In the genomic region with DNA sequence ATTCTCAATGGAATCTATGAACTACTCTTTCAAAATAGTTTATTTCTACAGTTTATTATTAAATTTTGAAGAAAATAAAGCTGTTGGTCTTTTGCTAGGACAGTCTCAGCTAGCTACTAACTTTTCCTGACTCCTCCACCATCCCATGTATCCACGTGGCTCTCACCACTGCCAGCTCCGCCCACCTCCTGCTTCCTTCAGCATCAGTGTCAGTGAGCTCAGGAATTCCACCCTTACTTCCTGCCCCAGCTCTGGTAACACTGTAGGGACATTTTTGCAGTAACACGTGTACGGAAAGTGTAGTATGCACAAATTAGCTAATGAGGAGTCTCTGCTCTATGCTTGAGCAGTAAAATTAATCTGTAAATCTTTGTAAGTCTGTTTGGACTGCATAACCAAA, we compare ENCODE assay signal across 12 mouse cellular contexts. TPM values are rescaled to one million over a fixed set of nuclear protein-coding genes. Genes with fewer than 3 reads are reported as not detected.
DNase-seq lines count a peak whose midpoint lies in the region; ATAC-seq lines count a peak whose summit lies in the region.
"Had no signal": no experiment of that assay in that cellular context is flagged by ENCODE, and none has a peak within 500 bp of the region (broad histone marks: within the 10 kb centered on the region; RNA-seq: fewer than 3 reads in every experiment).

No protein-coding gene starts in this region.

- 40% methylated on average over 4 of the region's 4 CpGs for WGBS in heart, embryonic 12.5 days
- 48% methylated on average over 4 of the region's 4 CpGs for WGBS in intestine, embryonic 15.5 days

- no peak overlapping the region for H3K4me2 ChIP-seq in heart, embryonic 12.5 days
- no peak overlapping the region for H3K4me2 ChIP-seq in intestine, embryonic 15.5 days (replicated peaks)
- H3K4me2 ChIP-seq: neural tube, embryonic 12.5 days had no signal

- peak; percentile 71 for ATAC-seq in heart, embryonic 12.5 days (ENCODE audit: insufficient number of reproducible peaks, low FRiP score)
- ATAC-seq in megakaryocyte progenitor cell, adult 5-6 weeks (replicated peaks; ENCODE audit: poor library complexity) = no peak
- ATAC-seq in intestine, embryonic 15.5 days = no peak; the same call in 1 of the 2 replicates
- ATAC-seq: forebrain, embryonic 14.5 days; hindbrain, embryonic 16.5 days had no signal

- peaks cover 57% of the 10 kb centered on the region for H3K36me3 ChIP-seq in heart, embryonic 12.5 days
- peaks cover 31% of the 10 kb centered on the region for H3K36me3 ChIP-seq in intestine, embryonic 15.5 days

- no peak overlapping the region for H3K4me3 ChIP-seq in heart, embryonic 12.5 days
- H3K4me3 ChIP-seq in intestine, embryonic 15.5 days (replicated peaks) = no peak overlapping the region
- H3K4me3 ChIP-seq: neural tube, embryonic 12.5 days had no signal

- H3K4me1 ChIP-seq in heart, embryonic 12.5 days (replicated peaks) = peaks cover 41% of the 10 kb centered on the region
- H3K4me1 ChIP-seq in intestine, embryonic 15.5 days (replicated peaks) = peaks cover 8% of the 10 kb centered on the region

- H3K27me3 ChIP-seq in heart, embryonic 12.5 days (replicated peaks) = no peaks in the 10 kb centered on the region
- H3K27me3 ChIP-seq in intestine, embryonic 15.5 days (replicated peaks) = no peaks in the 10 kb centered on the region
- H3K27me3 ChIP-seq: neural tube, embryonic 12.5 days had no signal

- H3K27ac ChIP-seq in heart, embryonic 12.5 days (ENCODE audit: poor library complexity, severe bottlenecking) = no peak overlapping the region
- H3K27ac ChIP-seq in intestine, embryonic 15.5 days = no peak overlapping the region
- H3K27ac ChIP-seq: neural tube, embryonic 12.5 days had no signal

- peak; percentile 45 to 59 for DNase-seq in adrenal gland, adult (ENCODE audit: inconsistent age in 2 of 2, low spot score in 1 of 2)
- no peak for DNase-seq in adrenal gland, adult 18-20 months (ENCODE audit: low spot score in 2 of 2)
- peak; percentile 64 for DNase-seq in ES-CJ7 (ENCODE audit: low read depth, low spot score)
- DNase-seq in kidney, postnatal 14 days = peak; percentile 71
- DNase-seq in c-Kit-positive CD71-positive TER-119-positive erythroid progenitor cells, embryonic 14.5 days (ENCODE audit: low spot score) = no peak
- DNase-seq: cerebellum, adult 9-10 months had no signal

- H3K9me3 ChIP-seq in heart, embryonic 12.5 days (replicated peaks) = no peaks in the 10 kb centered on the region
- H3K9me3 ChIP-seq in intestine, embryonic 15.5 days = no peaks in the 10 kb centered on the region
- H3K9me3 ChIP-seq: neural tube, embryonic 12.5 days had no signal

- no peak overlapping the region for H3K9ac ChIP-seq in heart, embryonic 12.5 days
- H3K9ac ChIP-seq in intestine, embryonic 15.5 days = no peak overlapping the region
- H3K9ac ChIP-seq: neural tube, embryonic 12.5 days had no signal

RNA-seq across cellular contexts. Expression of gene Arid4a, which starts 6.0 kb away (rescaled TPM):
- total RNA-seq in adrenal gland, adult 18-20 months (2021) = 10 to 100 TPM; 18.6 to 20.3 TPM
- 24.0 and 25.3 TPM in 2 replicates for polyA plus RNA-seq in heart, embryonic 12.5 days (2016; fragmentation: Nextera tagmentation; extraction: Ambion mirVana)
- 25.8 and 26.6 TPM in 2 replicates for total RNA-seq in megakaryocyte progenitor cell, adult 5-6 weeks (2015)
- total RNA-seq in megakaryocyte progenitor cell, adult 5-6 weeks (2017) = 36.6 and 47.5 TPM in 2 replicates
- polyA plus RNA-seq in intestine, embryonic 15.5 days (2015; fragmentation: Nextera tagmentation; extraction: Ambion mirVana) = 35.0 and 39.3 TPM in 2 replicates

RNA-seq across cellular contexts. Expression of gene Psma3, which starts 35.3 kb away (rescaled TPM):
- 100 to 1,000 TPM; 377 to 394 TPM for total RNA-seq in adrenal gland, adult 18-20 months (2021)
- 421 and 431 TPM in 2 replicates for polyA plus RNA-seq in heart, embryonic 12.5 days (2016; fragmentation: Nextera tagmentation; extraction: Ambion mirVana)
- 402 and 411 TPM in 2 replicates for total RNA-seq in megakaryocyte progenitor cell, adult 5-6 weeks (2015)
- total RNA-seq in megakaryocyte progenitor cell, adult 5-6 weeks (2017) = 408 and 433 TPM in 2 replicates
- 593 and 607 TPM in 2 replicates for polyA plus RNA-seq in intestine, embryonic 15.5 days (2015; fragmentation: Nextera tagmentation; extraction: Ambion mirVana)

Comparison
In these comparisons a context has a peak if more than half of its experiments do, and no peak if none do; other contexts are left out.
1. DNase-seq: peak in adrenal gland, adult (2 of 2), ES-CJ7 (single experiment) and kidney, postnatal 14 days (single experiment); none in adrenal gland, adult 18-20 months (0 of 2) and c-Kit-positive CD71-positive TER-119-positive erythroid progenitor cells, embryonic 14.5 days (single experiment).